ENCODE assay signal across 8 mouse cellular contexts in genomic region chr14:64586860-64587698, GRCm38 (mm10).
DNase-seq lines count a peak whose midpoint lies in the region; ATAC-seq and TF ChIP-seq lines count a peak whose summit lies in the region.

No protein-coding gene starts in this region.

- TF ChIP-seq CTCF in intestine, postnatal 0 days (IDR thresholded peaks at IDR 0.05; ENCODE audit: low read depth), result no peak
- TF ChIP-seq CTCF in midbrain, postnatal 0 days (IDR thresholded peaks at IDR 0.05), result no peak

- no peaks in the 10 kb centered on the region for H3K9me3 ChIP-seq in embryonic facial prominence, embryonic 11.5 days (replicated peaks; ENCODE audit: control insufficient read depth, low read length)
- H3K9me3 ChIP-seq in intestine, postnatal 0 days (ENCODE audit: control insufficient read depth), result no peaks in the 10 kb centered on the region
- H3K9me3 ChIP-seq in midbrain, postnatal 0 days (ENCODE audit: low read length), result no peaks in the 10 kb centered on the region

- DNase-seq in kidney, postnatal 10 days, result peak; percentile 9
- DNase-seq in kidney, postnatal 14 days, result no peak
- peak; percentile 95 for DNase-seq in brain, adult 2 months (ENCODE audit: low read depth, low spot score)
- DNase-seq in embryonic facial prominence, embryonic 11.5 days (ENCODE audit: low spot score), result no peak
- DNase-seq in midbrain, postnatal 0 days (ENCODE audit: low spot score), result peak; percentile 90
- DNase-seq in spleen, postnatal 36 days (ENCODE audit: low spot score in 2 of 2), result no peak
- DNase-seq in lung, adult 18-20 months, result no peak

- H3K36me3 ChIP-seq in embryonic facial prominence, embryonic 11.5 days (replicated peaks; ENCODE audit: control insufficient read depth, insufficient read depth, low read depth, low read length), result no peaks in the 10 kb centered on the region
- H3K36me3 ChIP-seq in intestine, postnatal 0 days (ENCODE audit: control insufficient read depth, insufficient read depth), result no peaks in the 10 kb centered on the region
- peaks cover 6% of the 10 kb centered on the region; the same call in 1 of the 2 replicates for H3K36me3 ChIP-seq in midbrain, postnatal 0 days (ENCODE audit: insufficient read depth, low read length)

- H3K4me3 ChIP-seq in embryonic facial prominence, embryonic 11.5 days (ENCODE audit: low read depth, low read length), result peak overlapping the region; percentile 40
- H3K4me3 ChIP-seq in intestine, postnatal 0 days (ENCODE audit: low read depth, low read length), result peak overlapping the region; percentile 52
- peak overlapping the region; percentile 67 for H3K4me3 ChIP-seq in midbrain, postnatal 0 days (ENCODE audit: low read depth, low read length)

- H3K27me3 ChIP-seq in embryonic facial prominence, embryonic 11.5 days (ENCODE audit: control insufficient read depth, insufficient read depth, low read length), result peaks cover 66% of the 10 kb centered on the region
- peaks cover 85% of the 10 kb centered on the region for H3K27me3 ChIP-seq in intestine, postnatal 0 days (replicated peaks; ENCODE audit: control insufficient read depth, insufficient read depth, low read length)
- no peaks in the 10 kb centered on the region for H3K27me3 ChIP-seq in midbrain, postnatal 0 days (ENCODE audit: insufficient read depth, low read length)

- peaks cover 10% of the 10 kb centered on the region; the same call in 1 of the 2 replicates for H3K4me1 ChIP-seq in embryonic facial prominence, embryonic 11.5 days (ENCODE audit: control insufficient read depth, insufficient read depth, low read length)
- no peaks in the 10 kb centered on the region; the same call in 1 of the 2 replicates for H3K4me1 ChIP-seq in intestine, postnatal 0 days (replicated peaks; ENCODE audit: control insufficient read depth, insufficient read depth, low read length)
- H3K4me1 ChIP-seq in midbrain, postnatal 0 days (ENCODE audit: insufficient read depth, low read length), result peaks cover 10% of the 10 kb centered on the region; the same call in 1 of the 2 replicates

- peak; percentile 69 for ATAC-seq in embryonic facial prominence, embryonic 11.5 days (replicated peaks; ENCODE audit: insufficient number of reproducible peaks, low FRiP score, low TSS enrichment, low read depth)
- ATAC-seq in intestine, postnatal 0 days, result 0 out of 2 replicates have a peak, but pooled peaks have one; percentile 19
- peak; percentile 76 for ATAC-seq in midbrain, postnatal 0 days (ENCODE audit: low FRiP score)

- H3K9ac ChIP-seq in embryonic facial prominence, embryonic 11.5 days (replicated peaks; ENCODE audit: low read length), result peak overlapping the region; percentile 52
- H3K9ac ChIP-seq in intestine, postnatal 0 days (ENCODE audit: low read depth, low read length), result no peak overlapping the region
- peak overlapping the region; percentile 99 for H3K9ac ChIP-seq in midbrain, postnatal 0 days (replicated peaks; ENCODE audit: low read length, poor library complexity, severe bottlenecking)

- under 1% methylated on average over 42 of the region's 58 CpGs for WGBS in embryonic facial prominence, embryonic 11.5 days
- WGBS in intestine, postnatal 0 days, result 2% methylated on average over 50 of the region's 58 CpGs
- WGBS in midbrain, postnatal 0 days, result under 1% methylated on average over 49 of the region's 58 CpGs

- H3K27ac ChIP-seq in embryonic facial prominence, embryonic 11.5 days (replicated peaks; ENCODE audit: low read depth, low read length), result 0 out of 2 replicates have a peak overlapping the region, but pooled peaks have one; percentile 65
- H3K27ac ChIP-seq in intestine, postnatal 0 days (ENCODE audit: low read depth, low read length), result no peak overlapping the region
- peak overlapping the region; percentile 100 for H3K27ac ChIP-seq in midbrain, postnatal 0 days (ENCODE audit: low read depth, low read length)

- peak overlapping the region; percentile 80 for H3K4me2 ChIP-seq in embryonic facial prominence, embryonic 11.5 days (ENCODE audit: low read depth, low read length)
- H3K4me2 ChIP-seq in intestine, postnatal 0 days (replicated peaks; ENCODE audit: low read depth), result peak overlapping the region; percentile 91
- peak overlapping the region; percentile 95 for H3K4me2 ChIP-seq in midbrain, postnatal 0 days (ENCODE audit: low read depth, low read length, poor library complexity, severe bottlenecking)

Comparison
In these comparisons a context has a peak if more than half of its experiments do, and no peak if none do; other contexts are left out.
1. DNase-seq: peak in kidney, postnatal 10 days (single experiment), brain, adult 2 months (single experiment) and midbrain, postnatal 0 days (single experiment); none in kidney, postnatal 14 days (single experiment), embryonic facial prominence, embryonic 11.5 days (single experiment), spleen, postnatal 36 days (0 of 2) and lung, adult 18-20 months (0 of 2).
2. ATAC-seq: peak in every context shown above with its lines; median percentile 76 in midbrain, postnatal 0 days; 69 in embryonic facial prominence, embryonic 11.5 days; 19 in intestine, postnatal 0 days.
3. Peak in every context shown above with its lines, with median percentiles within 50 percentile points of each other: H3K4me2 ChIP-seq and H3K4me3 ChIP-seq.